ENCODE assay signal across 22 mouse cellular contexts in the genomic region with DNA sequence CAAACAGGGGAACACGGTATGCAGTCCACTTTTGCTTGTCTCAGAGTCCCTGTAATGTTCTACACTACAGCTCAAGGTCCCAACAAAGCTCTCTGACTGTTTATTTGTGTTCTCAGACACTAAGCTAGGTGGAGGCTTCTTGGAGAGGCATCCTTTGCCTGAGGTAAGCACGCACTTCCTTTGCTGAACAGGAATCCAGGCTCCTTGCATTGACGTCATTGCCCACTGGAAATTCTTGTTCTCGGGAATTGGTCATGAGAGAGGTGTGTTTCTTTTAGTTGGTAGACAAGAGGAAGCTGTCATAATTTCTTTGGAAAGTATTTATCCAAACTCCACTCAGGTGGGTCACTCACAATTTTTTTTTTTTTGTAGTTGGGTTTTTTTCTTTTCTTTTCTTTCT. TPM values are rescaled to one million over a fixed set of nuclear protein-coding genes. Genes with fewer than 3 reads are reported as not detected.
"Had no signal": no experiment of that assay in that cellular context is flagged by ENCODE, and none has a peak within 500 bp of the region (broad histone marks: within the 10 kb centered on the region; RNA-seq: fewer than 3 reads in every experiment).

No protein-coding gene starts in this region.

- H3K4me1 ChIP-seq: intestine, embryonic 15.5 days; liver, embryonic 12.5 days; liver, embryonic 15.5 days had no signal

- H3K9ac ChIP-seq: intestine, embryonic 15.5 days; kidney, embryonic 15.5 days; limb, embryonic 12.5 days; limb, embryonic 15.5 days; liver, embryonic 12.5 days; liver, embryonic 15.5 days; lung, embryonic 14.5 days; midbrain, embryonic 13.5 days; neural tube, embryonic 13.5 days had no signal

- H3K9me3 ChIP-seq: intestine, embryonic 15.5 days; kidney, embryonic 15.5 days; limb, embryonic 12.5 days; limb, embryonic 15.5 days; liver, embryonic 12.5 days; liver, embryonic 15.5 days; midbrain, embryonic 13.5 days; neural tube, embryonic 13.5 days had no signal

- DNase-seq: kidney, adult 11 months; kidney, postnatal 10 days; left cerebral cortex, postnatal 4 days; lung, embryonic 14.5 days; thymus, postnatal 25 days had no signal

- ATAC-seq: intestine, embryonic 15.5 days; liver, embryonic 12.5 days; midbrain, embryonic 13.5 days; midbrain, embryonic 16.5 days had no signal

- H3K27ac ChIP-seq: intestine, embryonic 15.5 days; kidney, embryonic 15.5 days; limb, embryonic 12.5 days; limb, embryonic 15.5 days; liver, embryonic 12.5 days; liver, embryonic 15.5 days; midbrain, embryonic 13.5 days; neural tube, embryonic 13.5 days had no signal

- H3K36me3 ChIP-seq: intestine, embryonic 15.5 days; kidney, embryonic 15.5 days; limb, embryonic 12.5 days; limb, embryonic 15.5 days; liver, embryonic 12.5 days; liver, embryonic 15.5 days; midbrain, embryonic 13.5 days; neural tube, embryonic 13.5 days had no signal

- H3K27me3 ChIP-seq: intestine, embryonic 15.5 days; kidney, embryonic 15.5 days; limb, embryonic 12.5 days; limb, embryonic 15.5 days; liver, embryonic 12.5 days; liver, embryonic 15.5 days; midbrain, embryonic 13.5 days; neural tube, embryonic 13.5 days had no signal

- H3K4me2 ChIP-seq: intestine, embryonic 15.5 days; kidney, embryonic 15.5 days; limb, embryonic 12.5 days; limb, embryonic 15.5 days; liver, embryonic 12.5 days; liver, embryonic 15.5 days; lung, embryonic 14.5 days; midbrain, embryonic 13.5 days; neural tube, embryonic 13.5 days had no signal

- H3K4me3 ChIP-seq: intestine, embryonic 15.5 days; kidney, embryonic 15.5 days; limb, embryonic 12.5 days; limb, embryonic 15.5 days; liver, embryonic 12.5 days; liver, embryonic 15.5 days; midbrain, embryonic 13.5 days; myocyte; neural tube, embryonic 13.5 days had no signal

RNA-seq across cellular contexts. Expression of gene Cer1, which starts 9.4 kb away (rescaled TPM):
- total RNA-seq: megakaryocyte progenitor cell, adult 5-6 weeks; megakaryocyte-erythroid progenitor cell, adult 5-6 weeks; monocyte, adult 5-6 weeks; neutrophil, adult 5-6 weeks had no signal
- polyA plus RNA-seq: liver, embryonic 12.5 days; liver, embryonic 15.5 days; midbrain, embryonic 16.5 days; myocyte; small intestine, adult 2 months; spleen, adult 2 months; thymus, postnatal 0 days had no signal
